Mouse (Mus musculus) megakaryocyte, adult 5-6 weeks (primary cell): Measurements from ENCODE around the gene Myt1l. TPM values are rescaled to one million over a fixed set of nuclear protein-coding genes. Genes with fewer than 3 reads are reported as not detected.
A peak's percentile ranks its signal among the peaks of the same experiment; 100 is the strongest.

Experiments used
- ATAC-seq: 2 replicates; pipeline ENCODE4 v1.8.0; 2016; ENCODE audit warnings: mild to moderate bottlenecking, inconsistent platforms; ENCODE audit not compliant: poor library complexity, severe bottlenecking
- total RNA-seq, 2 experiments: library from RNA; stranded (forward) in 1 of 2; stranded (reverse) in 1 of 2; fragments of 153-499, 151-499 nt in 1 of 2; fragments of 221-1000, 200-1000 nt in 1 of 2; gene quantifications; 2 replicates each; pipeline versions ENCODE4 v1.2.3 to v1.2.4; 2015 to 2017

The Myt1l gene
- total RNA-seq, 2 experiments from 2014 or later = not detected

DNA sequence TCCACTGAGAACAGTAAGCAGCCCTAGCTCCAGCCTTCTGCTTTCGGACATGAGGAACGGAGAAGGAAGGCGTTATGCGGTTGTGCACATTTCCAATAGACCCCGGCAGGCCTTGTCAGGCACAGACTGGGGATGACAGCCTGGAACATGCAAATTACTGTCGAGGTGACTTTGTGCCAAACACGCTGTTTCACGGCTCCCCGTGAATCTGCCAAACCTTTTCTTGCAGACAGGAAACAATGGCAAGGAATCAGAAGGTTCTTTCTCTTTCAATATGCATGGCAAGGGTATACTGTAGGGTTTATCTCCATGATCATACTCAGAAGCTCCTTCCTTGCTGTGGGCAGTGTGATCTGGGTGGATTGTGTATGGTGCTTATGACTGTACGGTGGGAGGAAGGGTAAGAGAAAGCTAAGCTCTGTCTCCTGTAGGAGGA, 127.0 kb downstream of the Myt1l start:
- no peak for ATAC-seq

GRCm38 (mm10) chr12:29655673-29656072, 127.5 kb downstream of the Myt1l start:
- ATAC-seq = no peak

- no peak for ATAC-seq
Measured at GRCm38 (mm10) chr12:29657061-29657460, 128.9 kb downstream of the Myt1l start.

DNA sequence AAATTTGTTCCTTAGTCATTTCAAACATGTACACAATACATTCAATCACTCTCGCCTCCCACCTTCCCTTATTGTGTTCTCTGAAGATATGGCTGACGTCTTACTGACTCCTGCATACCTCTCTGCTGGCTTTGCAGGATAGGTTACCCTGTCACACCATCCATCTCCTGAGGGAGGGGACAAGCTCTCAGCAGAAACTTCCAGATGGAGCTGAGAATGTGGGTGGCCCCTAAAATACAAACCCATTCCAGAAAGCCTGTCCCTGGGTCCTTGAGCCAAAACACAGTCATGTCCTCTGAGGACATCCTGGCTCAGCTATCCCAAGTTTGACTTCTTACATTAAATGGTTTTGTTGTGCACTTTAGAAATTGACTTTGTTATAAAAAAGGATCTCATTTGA, 129.7 kb downstream of the Myt1l start:
- no peak for ATAC-seq

- no peak for ATAC-seq
Measured at GRCm38 (mm10) chr12:29671984-29672383, 143.8 kb downstream of the Myt1l start.

DNA sequence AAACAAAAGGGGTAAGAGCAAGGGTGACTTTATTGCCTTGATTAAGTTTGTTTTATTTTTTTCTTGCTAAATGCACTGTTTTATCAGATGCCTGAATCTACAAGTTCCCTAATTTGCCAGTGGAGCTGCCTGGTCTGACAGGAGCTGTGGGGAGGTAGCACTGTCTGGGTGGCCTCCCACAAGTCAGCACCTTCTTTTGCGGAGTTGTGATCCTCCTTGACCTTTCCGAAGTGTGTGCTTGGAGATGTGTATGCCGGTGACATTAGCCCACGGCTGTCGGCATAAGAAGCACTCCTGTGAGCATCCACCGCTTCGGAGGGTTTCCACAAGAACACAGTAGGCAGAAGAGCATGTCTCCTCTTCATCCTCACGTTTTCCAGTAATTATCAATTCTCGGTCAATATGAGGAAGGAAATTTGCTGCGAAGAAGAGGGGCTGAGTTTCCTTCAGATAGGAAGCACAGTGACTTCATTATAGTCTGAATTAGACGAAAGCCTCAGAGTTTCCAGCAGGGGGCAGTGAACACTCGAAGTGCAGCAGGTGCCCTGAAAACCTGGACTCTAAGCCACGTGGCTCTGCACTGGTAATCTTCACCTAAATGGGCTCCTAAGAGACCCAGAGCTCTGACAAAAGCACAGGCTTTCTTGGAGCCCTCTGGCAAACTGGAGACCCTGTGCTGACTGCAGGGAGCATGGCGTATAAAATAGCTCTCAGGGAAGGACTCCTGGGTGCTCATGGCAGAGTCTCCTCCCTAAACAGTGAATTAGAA, 147.6 kb downstream of the Myt1l start:
- ATAC-seq = peak; percentile 35; the same call in 1 of the 2 replicates

DNA sequence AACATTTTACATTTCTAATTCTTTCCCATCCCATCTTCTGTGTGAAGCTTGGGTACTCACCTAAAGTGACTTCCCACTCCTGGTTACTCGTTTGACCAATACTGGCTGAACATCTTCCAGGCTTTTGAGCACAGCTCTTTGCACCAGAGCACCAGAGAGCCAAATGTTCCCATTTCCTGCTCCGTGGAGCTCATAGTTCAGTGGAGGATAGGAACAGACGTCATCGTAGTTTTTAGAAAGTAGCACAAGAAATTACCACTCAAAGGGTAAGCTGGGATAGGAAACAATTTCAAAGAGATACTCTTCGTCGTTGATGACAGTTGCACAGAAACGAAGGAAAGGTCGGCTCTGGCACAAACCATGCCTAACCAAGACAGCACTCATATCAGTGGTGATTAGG, 154.2 kb downstream of the Myt1l start:
- no peak for ATAC-seq

DNA sequence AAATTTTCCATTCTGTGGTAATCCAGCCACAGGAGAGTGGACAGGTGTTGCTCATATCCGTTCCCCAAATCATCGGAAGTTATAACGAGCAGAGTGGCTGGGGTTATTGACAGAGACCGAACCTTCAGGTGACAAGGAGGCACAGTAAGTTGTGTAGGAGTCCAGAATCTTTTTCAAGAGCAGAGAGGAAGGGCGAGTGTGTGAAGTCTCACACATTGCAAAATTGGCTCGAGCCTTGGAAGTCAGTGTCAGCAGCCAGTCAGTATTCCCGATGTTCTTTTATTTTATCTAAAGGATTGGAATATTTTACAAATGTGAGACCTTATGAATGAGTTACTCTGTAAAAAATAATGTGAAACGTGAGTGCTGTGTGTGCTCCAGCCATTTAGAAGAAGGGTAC, 154.8 kb downstream of the Myt1l start:
- no peak for ATAC-seq

DNA sequence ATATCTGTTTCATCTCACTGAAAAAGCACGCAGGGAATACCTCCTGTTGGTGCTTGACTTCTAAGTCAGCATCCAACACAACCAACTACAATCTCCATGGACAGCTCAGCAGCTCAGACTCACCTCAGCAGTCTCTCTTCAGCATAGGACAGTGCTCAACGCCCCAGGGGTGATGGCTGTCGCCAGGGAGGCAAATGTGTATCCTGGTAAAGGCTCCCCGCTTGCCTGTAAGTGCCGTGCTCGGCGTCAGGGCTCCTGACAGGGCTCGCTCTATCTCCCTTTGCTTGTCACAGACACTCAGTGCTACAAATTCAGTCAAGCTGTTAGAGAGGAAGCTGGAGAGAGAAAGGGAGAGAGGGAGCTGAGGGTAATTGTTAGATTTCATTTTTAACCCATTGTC, 158.1 kb downstream of the Myt1l start:
- ATAC-seq = no peak

- no peak for ATAC-seq
Measured at GRCm38 (mm10) chr12:29691566-29691965, 163.4 kb downstream of the Myt1l start.

DNA sequence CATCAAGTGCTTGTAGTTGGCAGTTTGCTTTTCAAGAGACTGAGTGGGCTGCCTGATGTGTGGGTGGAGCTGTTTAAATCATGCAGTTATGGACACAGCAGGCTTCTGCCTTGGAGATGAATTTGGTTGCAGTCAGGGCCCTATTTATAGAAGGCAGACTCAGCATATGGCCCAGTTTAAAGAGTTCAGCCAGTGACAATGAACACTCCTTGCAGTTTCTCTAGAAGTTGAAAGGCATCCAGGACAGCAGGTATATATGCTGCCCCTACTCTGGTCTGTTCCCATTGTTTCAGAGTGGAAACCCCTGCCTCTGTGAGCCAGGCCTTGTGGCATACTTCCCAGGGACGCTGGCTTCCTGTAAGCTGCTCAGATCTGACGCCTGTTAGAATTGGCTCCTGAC, 167.0 kb downstream of the Myt1l start:
- no peak for ATAC-seq

DNA sequence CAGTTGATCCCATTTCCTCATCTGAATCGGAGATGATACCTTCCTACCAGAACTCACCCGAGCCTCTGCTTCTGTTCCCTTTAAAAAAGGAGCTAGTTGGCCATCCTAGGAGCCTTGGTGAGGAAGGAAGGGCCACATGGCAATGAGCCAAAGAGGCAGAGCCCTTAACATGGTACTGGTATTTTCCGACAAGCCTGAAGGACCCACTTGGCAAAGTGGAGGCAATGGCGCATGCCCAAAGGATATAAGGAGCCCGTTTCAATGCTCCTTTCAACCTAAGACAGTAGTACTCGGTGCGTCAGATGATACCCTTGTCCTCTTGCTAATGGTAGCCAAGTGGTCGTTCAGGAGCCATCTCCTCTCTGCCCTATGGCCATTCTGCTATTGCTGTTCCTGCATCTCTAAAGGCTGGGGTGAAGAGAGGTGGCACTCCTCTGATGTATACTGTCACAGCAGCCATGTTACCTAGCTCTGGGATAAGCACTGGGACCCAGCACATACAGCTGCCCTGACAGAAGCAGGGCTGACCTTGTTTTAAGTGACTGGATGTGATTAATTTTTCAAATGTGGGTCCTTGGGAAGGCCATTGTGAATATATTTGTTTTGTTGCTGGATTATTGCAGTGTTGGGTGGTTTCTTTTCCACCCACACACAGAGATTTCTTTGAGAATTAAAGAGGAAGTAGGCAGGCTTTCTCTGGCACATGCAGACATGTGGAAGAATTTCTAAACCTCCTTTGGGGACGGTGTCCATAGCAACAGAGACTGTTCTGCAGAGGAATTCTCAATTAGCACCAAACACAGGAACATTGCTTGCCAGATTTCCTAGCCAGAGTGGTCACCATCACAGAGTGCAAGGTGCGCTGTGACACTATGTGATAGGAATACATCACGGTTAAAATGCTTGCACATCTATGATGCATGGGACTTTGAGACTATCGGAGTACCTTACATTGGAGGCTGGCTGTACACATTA, 169.6 kb downstream of the Myt1l start:
- no peak for ATAC-seq

DNA sequence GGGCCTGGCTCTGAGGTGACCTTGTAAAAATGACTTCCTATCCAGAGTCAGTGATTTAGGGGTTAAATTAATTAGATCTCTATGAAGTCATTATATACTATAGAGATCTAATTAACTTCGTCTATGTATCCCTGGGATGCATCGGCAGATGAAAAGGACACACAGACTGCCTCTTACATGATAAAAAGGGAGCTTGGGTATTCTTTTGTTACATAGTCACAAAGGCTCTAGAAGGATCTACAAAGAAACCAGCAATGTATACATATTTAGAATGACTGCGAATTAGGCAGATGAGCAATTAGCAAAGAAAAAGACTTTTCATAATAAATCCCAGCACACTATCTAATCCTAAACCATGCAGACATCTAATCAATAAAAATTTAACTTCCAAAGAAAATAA, 170.4 kb downstream of the Myt1l start:
- ATAC-seq = no peak

DNA sequence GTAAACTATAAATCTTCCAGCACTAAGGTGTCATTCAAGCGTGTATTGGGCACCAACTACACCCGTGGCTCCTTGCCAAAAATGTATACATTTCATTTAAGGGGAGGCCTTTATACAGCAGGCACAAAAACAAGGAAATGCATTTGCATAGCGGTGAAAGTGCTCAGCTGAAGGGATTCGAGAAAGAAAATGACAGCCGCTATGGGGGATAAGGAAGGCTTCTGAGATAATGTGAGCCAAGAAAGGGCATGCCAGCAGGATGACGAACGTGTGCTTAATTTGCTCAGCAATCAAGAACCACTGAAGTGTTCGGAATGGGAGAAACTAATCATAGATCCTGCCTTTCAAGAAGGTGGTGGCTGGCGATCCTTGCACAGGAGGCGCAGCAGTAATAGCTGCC, 170.8 kb downstream of the Myt1l start:
- ATAC-seq = no peak

DNA sequence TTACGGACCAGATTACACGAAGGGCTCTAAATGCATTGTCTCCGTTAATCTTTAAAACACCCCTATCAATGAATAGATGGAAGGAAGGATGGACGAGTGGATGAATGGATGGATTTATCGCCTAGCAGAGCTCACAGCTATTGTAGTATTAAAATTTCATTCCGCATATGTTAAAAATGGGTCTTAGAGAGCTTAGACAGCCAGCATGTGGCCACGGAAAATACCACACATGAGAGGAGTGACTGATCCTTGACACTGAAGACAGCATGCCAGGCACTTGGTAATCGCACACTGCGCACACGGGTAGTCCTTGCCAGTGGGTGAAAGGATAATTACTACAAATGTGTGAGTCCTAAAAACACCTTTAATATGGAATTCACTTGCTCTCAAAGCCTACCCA, 171.2 kb downstream of the Myt1l start:
- no peak for ATAC-seq

DNA sequence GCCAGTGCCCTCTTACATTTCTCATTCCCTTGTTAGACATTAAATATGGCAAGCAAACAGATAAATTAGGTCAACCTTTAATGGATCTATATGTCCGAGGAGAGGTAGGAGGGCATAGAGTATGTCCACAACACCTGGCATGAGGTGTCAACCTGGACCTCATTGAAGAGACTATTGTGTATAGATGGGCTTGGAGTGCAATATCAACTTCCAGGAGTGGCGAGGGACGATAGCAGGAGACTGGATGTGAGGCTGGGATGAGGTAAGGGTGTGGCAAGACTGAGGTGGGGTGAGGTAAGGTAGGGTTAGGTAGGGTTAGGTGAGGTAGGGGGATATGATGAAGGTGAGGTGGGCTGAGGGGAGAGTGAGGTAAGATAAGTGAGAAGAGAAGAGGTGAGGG, 171.8 kb downstream of the Myt1l start:
- ATAC-seq = no peak

GRCm38 (mm10) chr12:29701076-29701475, 172.9 kb downstream of the Myt1l start:
- ATAC-seq = no peak

- no peak for ATAC-seq
Measured at GRCm38 (mm10) chr12:29701731-29702316, 173.6 kb downstream of the Myt1l start.

DNA sequence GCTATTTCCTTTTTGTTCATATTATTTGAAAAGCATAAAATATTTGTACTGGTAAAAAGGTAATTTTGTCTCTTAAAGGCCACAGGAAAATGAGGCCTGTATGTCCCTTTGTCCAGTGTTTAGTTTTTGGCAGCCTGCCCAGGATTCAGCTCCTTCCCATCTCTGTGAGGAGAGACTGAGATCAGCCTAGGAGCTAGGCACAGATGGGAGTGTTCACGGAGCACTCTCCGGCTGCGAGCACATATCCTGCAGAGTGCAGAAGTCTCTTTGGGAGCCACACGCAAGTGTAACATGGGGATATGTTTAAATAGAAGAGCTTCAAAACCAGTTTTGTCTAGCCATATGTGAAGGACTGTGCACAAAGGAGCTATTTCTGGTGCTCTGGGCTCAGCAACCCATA, 174.4 kb downstream of the Myt1l start:
- ATAC-seq = no peak

GRCm38 (mm10) chr12:29703541-29703940, 175.4 kb downstream of the Myt1l start:
- no peak for ATAC-seq

DNA sequence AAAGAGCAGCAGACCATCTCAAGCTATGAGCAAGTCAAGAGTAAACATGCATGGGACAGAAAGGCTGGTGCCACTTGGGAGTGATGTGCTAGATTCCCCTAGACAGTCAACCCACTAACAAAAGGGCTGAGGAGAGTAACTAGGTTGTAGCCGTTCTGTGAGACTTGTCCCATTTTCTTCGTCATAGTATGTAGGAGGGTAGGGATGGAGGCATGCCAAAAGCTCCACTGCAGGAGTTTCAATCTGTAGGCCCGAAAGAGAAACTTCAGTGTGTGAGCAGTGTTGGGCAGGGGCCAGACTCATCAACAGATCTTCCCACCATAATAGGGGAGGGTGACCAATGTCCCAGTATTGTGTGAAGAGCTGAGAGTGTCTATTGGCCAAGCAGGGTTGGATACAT, 178.9 kb downstream of the Myt1l start:
- no peak for ATAC-seq
